Mouse (Mus musculus) cortical plate, adult 2 months (tissue): Measurements from ENCODE around the gene Traf4. TPM values are rescaled to one million over a fixed set of nuclear protein-coding genes. Genes with fewer than 3 reads are reported as not detected.
"Not testable (repeated sequence)": the region's sequence is repeated elsewhere in the genome, so short reads cannot be mapped to it uniquely, and the experiment has no call there.

Experiments
- H3K27ac ChIP-seq: fragments of 200-500 bp; 2 replicates; pipeline ENCODE4 v1.5.1; 2012; ENCODE audit warnings: low read length, control low read depth, inconsistent platforms; ENCODE audit not compliant: insufficient read depth
- H3K4me1 ChIP-seq: fragments of 200-500 bp; 2 replicates; pipeline ENCODE4 v1.6.1; 2011; ENCODE audit warnings: low read length; ENCODE audit not compliant: control insufficient read depth, insufficient read depth
- H3K4me3 ChIP-seq: fragments of 200-500 bp; 2 replicates; pipeline ENCODE4 v1.5.1; 2011; ENCODE audit warnings: mild to moderate bottlenecking, low read length, control low read depth; ENCODE audit not compliant: insufficient read depth
- CTCF ChIP-seq: fragments of 200-500 bp; IDR thresholded peaks from 2 replicates; pipeline ENCODE4 v1.5.1; 2011; ENCODE audit warnings: mild to moderate bottlenecking, control low read depth, low read length; ENCODE audit not compliant: insufficient read depth; ENCODE audit errors: extremely low read depth
- POLR2A ChIP-seq: fragments of 200-500 bp; IDR thresholded peaks from 2 replicates; pipeline ENCODE4 v1.6.1; 2011; ENCODE audit warnings: mild to moderate bottlenecking, low read length, control low read depth; ENCODE audit not compliant: insufficient read depth; ENCODE audit errors: extremely low read depth
- polyA plus RNA-seq: library from polyadenylated mRNA; depleted of rRNA; stranded (reverse); fragments of >200 nt; gene quantifications from 2 replicates; pipeline ENCODE4 v1.2.3, GENCODE M21; 2012

Gene Traf4
- polyA plus RNA-seq, 1 experiment = 19.6 TPM

DNA sequence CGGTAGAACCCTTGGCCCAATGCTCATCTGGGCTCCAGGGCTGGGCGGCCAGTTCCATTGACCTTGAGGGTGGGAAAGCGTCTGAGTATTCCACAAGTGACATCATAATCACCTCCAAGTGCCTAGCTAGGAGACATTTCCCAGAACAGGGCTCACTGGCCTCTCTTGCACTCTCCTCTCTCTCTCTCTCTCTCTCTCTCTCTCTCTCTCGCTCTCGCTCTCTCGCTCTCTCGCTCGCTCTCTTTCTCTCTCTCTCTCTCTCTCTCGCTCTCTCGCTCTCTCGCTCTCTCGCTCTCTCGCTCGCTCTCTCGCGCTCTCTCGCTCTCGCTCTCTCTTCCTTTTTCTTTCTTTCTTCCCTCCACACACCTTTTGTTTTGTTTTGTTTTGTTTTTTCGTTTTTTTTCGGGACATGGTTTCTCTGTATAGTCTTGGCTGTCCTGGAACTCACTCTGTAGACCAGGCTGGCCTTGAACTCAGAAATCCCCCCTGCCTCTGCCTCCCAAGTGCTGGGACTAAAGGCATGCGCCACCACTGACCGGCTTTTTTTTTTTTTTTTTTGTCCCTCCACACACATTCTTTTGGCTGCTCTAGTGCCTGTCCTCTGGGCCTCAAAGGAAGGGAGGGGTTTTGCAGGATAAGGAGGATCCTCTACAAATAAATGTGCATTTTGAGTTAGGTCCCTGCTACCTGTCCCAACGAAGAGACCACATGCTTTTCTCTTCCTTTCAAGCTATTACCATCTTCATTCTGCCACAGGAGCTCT, 29.9 kb upstream of the Traf4 start:
- no peak for TF ChIP-seq CTCF
- no peak for TF ChIP-seq POLR2A
- 0 out of 2 replicates have a peak, but pooled peaks cover 1% of the 10 kb centered on the region for H3K4me1 ChIP-seq
- no peak overlapping the region for H3K27ac ChIP-seq
- no peak overlapping the region; the same call in 1 of the 2 replicates for H3K4me3 ChIP-seq

- no peak overlapping the region for H3K27ac ChIP-seq
- H3K4me1 ChIP-seq = peaks cover 4% of the 10 kb centered on the region; the same call in 1 of the 2 replicates
- TF ChIP-seq CTCF (no peak), POLR2A (no peak)
- H3K4me3 ChIP-seq = peak overlapping the region; percentile 43
Observed at GRCm38 (mm10) chr11:78194411-78195100, 29.2 kb upstream of the Traf4 start.

DNA sequence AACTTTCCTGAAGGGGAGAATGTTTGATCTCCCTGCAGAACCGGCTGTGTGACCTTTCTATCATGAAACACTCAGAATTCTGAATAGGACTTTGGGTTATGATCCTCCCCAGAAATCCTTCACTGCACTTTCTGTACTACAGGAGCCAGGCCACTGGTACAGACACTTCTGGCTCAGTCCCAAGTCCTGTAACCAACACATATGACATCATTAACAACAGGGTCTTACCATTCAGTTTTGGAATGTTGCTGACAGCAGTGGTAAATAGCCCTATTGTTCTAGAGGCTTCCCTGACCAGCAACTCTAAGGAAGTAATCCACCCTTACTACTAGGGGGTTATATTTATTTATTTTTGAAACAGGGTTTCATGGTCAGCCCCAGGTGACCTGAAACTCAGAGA, 27.7 kb upstream of the Traf4 start, which contains the start of gene Proca1:
TSS of gene Proca1 (plus strand) at position 280 of the 400 bp plus-strand sequence.
- TF ChIP-seq POLR2A (no peak), CTCF (no peak)
- H3K27ac ChIP-seq = no peak within 1 kb of the TSS
- H3K4me1 ChIP-seq = peaks cover 4% of the 10 kb centered on the region; the same call in 1 of the 2 replicates

GRCm38 (mm10) chr11:78190041-78190440, 24.7 kb upstream of the Traf4 start:
- Histone ChIP-seq H3K4me1 (peaks cover 4% of the 10 kb centered on the region; the same call in 1 of the 2 replicates), H3K4me3 (peak overlapping the region; percentile 48; the same call in 1 of the 2 replicates), H3K27ac (0 out of 2 replicates have a peak overlapping the region, but pooled peaks have one; percentile 1)
- TF ChIP-seq POLR2A (no peak), CTCF (no peak)

More for the DNA sequence above, 27.7 kb upstream of the Traf4 start, which contains the start of gene Proca1:
- H3K4me3 ChIP-seq = no peak within 1 kb of the TSS

DNA sequence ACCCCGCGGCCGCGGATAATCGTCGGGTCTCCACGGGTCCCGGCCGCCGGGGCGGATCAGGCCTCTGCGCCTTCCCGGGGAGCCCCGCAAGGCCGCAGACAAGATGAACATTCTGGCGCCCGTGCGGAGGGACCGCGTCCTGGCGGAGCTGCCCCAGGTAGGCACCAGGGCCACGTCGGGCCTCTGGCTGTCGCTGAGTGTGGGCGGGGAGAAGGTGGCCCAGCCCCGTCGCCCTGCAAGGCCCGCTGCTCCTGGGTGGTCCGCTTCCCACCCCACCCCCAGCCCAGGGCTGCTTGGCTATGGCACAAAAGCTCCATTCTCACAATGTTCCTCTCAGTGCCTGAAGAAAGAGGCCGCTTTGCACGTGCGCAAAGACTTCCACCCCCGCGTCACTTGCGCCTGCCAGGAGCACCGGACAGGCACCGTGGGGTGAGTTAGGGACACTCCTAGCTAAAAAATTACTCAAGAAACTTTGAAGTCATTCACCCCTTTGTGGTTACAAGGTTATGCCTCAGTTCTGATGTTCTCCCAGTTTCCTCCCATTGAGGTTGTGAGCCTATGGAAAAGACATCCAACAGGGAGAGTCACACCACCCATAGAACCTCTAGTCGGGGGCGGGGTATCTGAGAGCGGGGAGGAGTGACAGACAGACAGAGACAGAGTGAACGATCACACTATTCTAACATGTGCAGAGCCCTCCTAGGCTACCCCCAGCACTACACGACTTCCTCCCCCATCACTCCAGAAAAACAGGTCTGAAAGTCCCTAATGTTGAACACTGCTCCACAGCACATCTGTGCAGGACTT, 24.0 kb upstream of the Traf4 start:
- peak; percentile 30; the same call in 1 of the 2 replicates for TF ChIP-seq POLR2A
- TF ChIP-seq CTCF = no peak
- Histone ChIP-seq H3K4me1 (peaks cover 4% of the 10 kb centered on the region; the same call in 1 of the 2 replicates), H3K27ac (peak overlapping the region; percentile 90), H3K4me3 (peak overlapping the region; percentile 48)

GRCm38 (mm10) chr11:78188331-78189233, 23.2 kb upstream of the Traf4 start, which contains the start of gene Rab34:
Gene Rab34 (plus strand): TSS chr11:78188430.
- peak within 1 kb of the TSS; percentile 90 for H3K27ac ChIP-seq
- no peak for TF ChIP-seq CTCF
- TF ChIP-seq POLR2A = 0 out of 2 replicates have a peak, but pooled peaks have one; percentile 36
- H3K4me1 ChIP-seq = peaks cover 4% of the 10 kb centered on the region; the same call in 1 of the 2 replicates
- H3K4me3 ChIP-seq = peak within 1 kb of the TSS; percentile 48

- not testable (repeated sequence) for H3K4me3 ChIP-seq, H3K27ac ChIP-seq
Observed at GRCm38 (mm10) chr11:78184702-78185101, 19.3 kb upstream of the Traf4 start.

GRCm38 (mm10) chr11:78183884-78184514, 18.6 kb upstream of the Traf4 start:
- TF ChIP-seq CTCF = no peak
- no peak for TF ChIP-seq POLR2A
- H3K4me3 ChIP-seq = no peak overlapping the region; the same call in 1 of the 2 replicates
- no peaks in the 10 kb centered on the region for H3K4me1 ChIP-seq
- H3K27ac ChIP-seq = no peak overlapping the region

More at GRCm38 (mm10) chr11:78184702-78185101, 19.3 kb upstream of the Traf4 start:
- not testable (repeated sequence) for H3K4me1 ChIP-seq
